ENCODE assay signal across 33 mouse cellular contexts in the genomic region with DNA sequence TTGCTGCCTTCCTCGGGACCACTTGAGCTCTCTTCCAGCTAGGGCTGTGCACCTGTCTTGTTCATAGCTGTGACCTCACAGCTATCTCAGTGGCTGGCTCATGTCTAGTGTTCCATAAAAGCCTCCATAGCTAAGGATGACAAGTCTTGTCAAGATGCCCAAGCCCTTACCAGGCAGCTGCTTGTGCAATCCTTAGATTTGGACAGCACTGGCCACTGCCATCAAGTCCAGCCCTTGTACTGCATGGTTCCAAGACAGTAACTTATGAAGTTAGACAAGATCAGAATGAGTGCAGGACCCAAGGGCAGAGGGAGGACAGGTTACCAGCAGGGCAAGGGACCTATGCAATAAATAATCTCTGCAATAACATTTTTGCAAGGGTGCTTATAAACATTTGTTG. TPM values are rescaled to one million over a fixed set of nuclear protein-coding genes. Genes with fewer than 3 reads are reported as not detected.
DNase-seq lines count a peak whose midpoint lies in the region; ATAC-seq and TF ChIP-seq lines count a peak whose summit lies in the region.
"Had no signal": no experiment of that assay in that cellular context is flagged by ENCODE, and none has a peak within 500 bp of the region (broad histone marks: within the 10 kb centered on the region; RNA-seq: fewer than 3 reads in every experiment).

No protein-coding gene starts in this region.

- no peaks in the 10 kb centered on the region for H3K36me3 ChIP-seq in liver, embryonic 13.5 days
- H3K36me3 ChIP-seq in liver, postnatal 0 days (replicated peaks; ENCODE audit: insufficient read depth, low read length): no peaks in the 10 kb centered on the region
- H3K36me3 ChIP-seq: embryonic facial prominence, embryonic 13.5 days; hindbrain, embryonic 13.5 days; kidney, embryonic 15.5 days; limb, embryonic 13.5 days; neural tube, embryonic 13.5 days; stomach, embryonic 15.5 days had no signal

- H3K4me3 ChIP-seq in liver, embryonic 13.5 days (replicated peaks): no peak overlapping the region
- no peak overlapping the region for H3K4me3 ChIP-seq in liver, postnatal 0 days (ENCODE audit: low read depth, low read length)
- H3K4me3 ChIP-seq: embryonic facial prominence, embryonic 13.5 days; erythroblast, embryonic 14.5 days; heart, adult 2 months; hindbrain, embryonic 13.5 days; kidney, embryonic 15.5 days; limb, embryonic 13.5 days; myocyte; neural tube, embryonic 13.5 days; stomach, embryonic 15.5 days had no signal

- no peak overlapping the region for H3K4me2 ChIP-seq in liver, embryonic 13.5 days
- no peak overlapping the region; the same call in 1 of the 2 replicates for H3K4me2 ChIP-seq in liver, postnatal 0 days (ENCODE audit: low read depth, low read length)
- H3K4me2 ChIP-seq: embryonic facial prominence, embryonic 13.5 days; hindbrain, embryonic 13.5 days; kidney, embryonic 15.5 days; limb, embryonic 13.5 days; lung, embryonic 14.5 days; neural tube, embryonic 13.5 days; stomach, embryonic 15.5 days had no signal

- TF ChIP-seq EP300 in liver, postnatal 0 days (IDR thresholded peaks at IDR 0.05; ENCODE audit: low read depth): no peak

- H3K4me1 ChIP-seq in liver, embryonic 13.5 days (replicated peaks): peaks cover 93% of the 10 kb centered on the region
- H3K4me1 ChIP-seq in liver, postnatal 0 days (ENCODE audit: insufficient read depth): peaks cover 52% of the 10 kb centered on the region
- H3K4me1 ChIP-seq: stomach, embryonic 15.5 days had no signal

- 86% methylated on average over 1 of the region's 1 CpGs for WGBS in liver, embryonic 13.5 days (ENCODE audit: insufficient replicate concordance)
- 81% methylated on average over 1 of the region's 1 CpGs for WGBS in liver, postnatal 0 days (ENCODE audit: insufficient replicate concordance)

- H3K27me3 ChIP-seq in liver, embryonic 13.5 days: no peaks in the 10 kb centered on the region
- no peaks in the 10 kb centered on the region for H3K27me3 ChIP-seq in liver, postnatal 0 days (ENCODE audit: insufficient read depth, low read length)
- H3K27me3 ChIP-seq: embryonic facial prominence, embryonic 13.5 days; hindbrain, embryonic 13.5 days; kidney, embryonic 15.5 days; limb, embryonic 13.5 days; neural tube, embryonic 13.5 days; stomach, embryonic 15.5 days had no signal

- TF ChIP-seq CTCF in liver, postnatal 0 days (IDR thresholded peaks at IDR 0.05; ENCODE audit: low read depth): no peak

- H3K27ac ChIP-seq in liver, embryonic 13.5 days: peak overlapping the region; percentile 95
- no peak overlapping the region for H3K27ac ChIP-seq in liver, postnatal 0 days (ENCODE audit: low read depth)
- H3K27ac ChIP-seq: embryonic facial prominence, embryonic 13.5 days; heart, adult 2 months; hindbrain, embryonic 13.5 days; kidney, embryonic 15.5 days; limb, embryonic 13.5 days; neural tube, embryonic 13.5 days; stomach, embryonic 15.5 days had no signal

- H3K9me3 ChIP-seq in liver, embryonic 13.5 days (replicated peaks): no peaks in the 10 kb centered on the region
- H3K9me3 ChIP-seq in liver, postnatal 0 days (ENCODE audit: low read length): no peaks in the 10 kb centered on the region
- H3K9me3 ChIP-seq: embryonic facial prominence, embryonic 13.5 days; hindbrain, embryonic 13.5 days; kidney, embryonic 15.5 days; limb, embryonic 13.5 days; neural tube, embryonic 13.5 days; stomach, embryonic 15.5 days had no signal

- ATAC-seq in liver, embryonic 13.5 days (ENCODE audit: low read depth): no peak
- ATAC-seq in liver, postnatal 0 days: no peak
- ATAC-seq: activated CD4-positive, CD25-positive, alpha-beta regulatory T cell, adult 4 months; CD4-positive, CD25-positive, alpha-beta regulatory T cell, adult 4 months; forebrain, embryonic 14.5 days; midbrain, embryonic 16.5 days had no signal

- no peak overlapping the region for H3K9ac ChIP-seq in liver, embryonic 13.5 days
- H3K9ac ChIP-seq in liver, postnatal 0 days (replicated peaks): no peak overlapping the region
- H3K9ac ChIP-seq: embryonic facial prominence, embryonic 13.5 days; hindbrain, embryonic 13.5 days; kidney, embryonic 15.5 days; limb, embryonic 13.5 days; lung, embryonic 14.5 days; neural tube, embryonic 13.5 days; stomach, embryonic 15.5 days had no signal

- DNase-seq in adrenal gland, adult 2 months: peak; percentile 43
- DNase-seq in adrenal gland, adult 8-10 months: no peak
- DNase-seq in liver, embryonic 13.5 days: no peak
- DNase-seq in liver, postnatal 0 days: no peak
- peak; percentile 79 for DNase-seq in gonadal fat pad, adult 2 months (ENCODE audit: low read depth)
- DNase-seq in kidney, postnatal 25 days: no peak
- no peak for DNase-seq in ovary, postnatal 14 days (ENCODE audit: low spot score)
- DNase-seq in urinary bladder, adult 2 months (ENCODE audit: low spot score): no peak
- DNase-seq: cerebellum, adult 2 months; cerebellum, postnatal 25 days; embryo, embryonic 11 days; gastrocnemius, postnatal 10 days; heart, postnatal 36 days; kidney, adult 11 months; layer of hippocampus, adult 9-11 months; lung, embryonic 14.5 days; lung, postnatal 36 days; right cerebral cortex, adult 18-20 months; right cerebral cortex, postnatal 4 days; thymus, postnatal 25 days had no signal

RNA-seq across cellular contexts. Expression of a gene that starts 1.2 kb away (rescaled TPM):
- 1 to 10 TPM; 1.3 to 2.1 TPM for total RNA-seq in adrenal gland, adult 2 months (2021)
- polyA plus RNA-seq in adrenal gland, adult 2 months (2012; rRNA removed): 2.3 and 2.8 TPM in 2 replicates
- total RNA-seq in adrenal gland, adult 8-10 months (2022): 1 to 10 TPM; 1.4 to 6.2 (median 3.7) TPM
- polyA plus RNA-seq in liver, embryonic 13.5 days (2015; fragmentation: Nextera tagmentation; extraction: Ambion mirVana): 0.80 and 0.88 TPM in 2 replicates
- polyA plus RNA-seq in liver, postnatal 0 days (2015; fragmentation: Nextera tagmentation; extraction: Ambion mirVana): 3.3 and 5.7 TPM in 2 replicates
- 7.8 and 9.8 TPM in 2 replicates for polyA plus RNA-seq in gonadal fat pad, adult 2 months (2012; rRNA removed)
- 3.3 and 3.7 TPM in 2 replicates for polyA plus RNA-seq in urinary bladder, adult 2 months (2012; rRNA removed)

RNA-seq across cellular contexts. Expression of a gene that starts 58.9 kb away (rescaled TPM):
- total RNA-seq in adrenal gland, adult 2 months (2021): 100 to 1,000 TPM; 149 to 155 TPM
- polyA plus RNA-seq in adrenal gland, adult 2 months (2012; rRNA removed): 62.9 and 65.8 TPM in 2 replicates
- 100 to 1,000 TPM; 119 to 140 (median 124) TPM for total RNA-seq in adrenal gland, adult 8-10 months (2022)
- polyA plus RNA-seq in liver, embryonic 13.5 days (2015; fragmentation: Nextera tagmentation; extraction: Ambion mirVana): 89.7 and 98.1 TPM in 2 replicates
- 56.1 and 60.7 TPM in 2 replicates for polyA plus RNA-seq in liver, postnatal 0 days (2015; fragmentation: Nextera tagmentation; extraction: Ambion mirVana)
- polyA plus RNA-seq in gonadal fat pad, adult 2 months (2012; rRNA removed): 132 and 145 TPM in 2 replicates
- 279 and 284 TPM in 2 replicates for polyA plus RNA-seq in urinary bladder, adult 2 months (2012; rRNA removed)

Comparison
In these comparisons a context has a peak if more than half of its experiments do, and no peak if none do; other contexts are left out.
1. DNase-seq: peak in adrenal gland, adult 2 months (single experiment) and gonadal fat pad, adult 2 months (single experiment); none in adrenal gland, adult 8-10 months (single experiment), liver, embryonic 13.5 days (single experiment), liver, postnatal 0 days (single experiment), kidney, postnatal 25 days (0 of 2), ovary, postnatal 14 days (single experiment) and urinary bladder, adult 2 months (single experiment).